Mouse (Mus musculus) layer of hippocampus, postnatal 36 days (tissue): ENCODE data around the gene Vstm2a. TPM values are rescaled to one million over a fixed set of nuclear protein-coding genes. Genes with fewer than 3 reads are reported as not detected.

ENCODE experiments used
- DNase-seq, 2 experiments: peaks; one replicate each; pipeline ENCODE4 v3.0.0; 2022
- total RNA-seq, 2 experiments: library from RNA; stranded (reverse); gene quantifications; 2 replicates each; pipeline ENCODE4 v1.2.3; 2021

The Vstm2a gene
- total RNA-seq, 2 experiments from 2014 or later = 145 to 146 TPM

GRCm38 (mm10) chr11:16439548-16440251 lies 182.2 kb downstream of the Vstm2a start:
- DNase-seq = no peak
